Mouse (Mus musculus) neural tube, embryonic 14.5 days (tissue): ENCODE results near the gene 9830107B12Rik. TPM values are rescaled to one million over a fixed set of nuclear protein-coding genes. Genes with fewer than 3 reads are reported as not detected.

ENCODE experiments used
- ATAC-seq: fragments of 200-750 bp; cut with Nextera tagmentation; 2 replicates; pipeline ENCODE4 v1.8.0; 2017; ENCODE audit warnings: low read depth, mild to moderate bottlenecking, moderate TSS enrichment, moderate library complexity
- H3K27ac ChIP-seq: fragments of 300-500 bp; sonication (generic); 2 replicates; pipeline ENCODE4 v1.5.1; 2014; ENCODE audit warnings: low read depth, mild to moderate bottlenecking, control low read depth, low read length, moderate library complexity, mixed read lengths
- H3K27me3 ChIP-seq: fragments of 300-500 bp; sonication (generic); 2 replicates; pipeline ENCODE4 v1.6.1; 2014; ENCODE audit warnings: low read length; ENCODE audit not compliant: control insufficient read depth, insufficient read depth
- H3K36me3 ChIP-seq: fragments of 300-500 bp; sonication (generic); 2 replicates; pipeline ENCODE4 v1.6.1; 2014; ENCODE audit warnings: low read length, mixed read lengths; ENCODE audit not compliant: control insufficient read depth, insufficient read depth
- H3K4me1 ChIP-seq: fragments of 300-500 bp; sonication (generic); 2 replicates; pipeline ENCODE4 v1.6.1; 2014; ENCODE audit warnings: low read length; ENCODE audit not compliant: control insufficient read depth, insufficient read depth
- H3K4me2 ChIP-seq: fragments of 300-500 bp; sonication (generic); 2 replicates; pipeline ENCODE4 v1.6.1; 2014; ENCODE audit warnings: mild to moderate bottlenecking, low read depth, low read length, control low read depth
- H3K4me3 ChIP-seq: fragments of 300-500 bp; sonication (generic); 2 replicates; pipeline ENCODE4 v1.5.1; 2014; ENCODE audit warnings: low read depth, low read length, control low read depth, mixed read lengths
- H3K9ac ChIP-seq: fragments of 300-500 bp; sonication (generic); replicated peaks from 2 replicates; pipeline ENCODE4 v1.6.1; 2014; ENCODE audit warnings: low read depth, mild to moderate bottlenecking, control low read depth, low read length, mixed read lengths
- H3K9me3 ChIP-seq: fragments of 300-500 bp; sonication (generic); 2 replicates; pipeline ENCODE4 v1.6.1; 2016; ENCODE audit warnings: low read length; ENCODE audit not compliant: control insufficient read depth
- WGBS: fragments of 180-500 bp; shearing (Covaris S2); extraction: QIAGEN DNeasy Blood & Tissue Kit; methylation state at CpG from one replicate; pipeline ENCODE4 v1.1.7; 2014; 5-methylcytosine and 5-hydroxymethylcytosine counted together
- polyA plus RNA-seq: library from polyadenylated mRNA; unstranded; fragments of >200 nt; fragmentation: Nextera tagmentation; extraction: Ambion mirVana; gene quantifications from 2 replicates; pipeline ENCODE4 v1.2.1, GENCODE M21; 2014

Gene 9830107B12Rik
- polyA plus RNA-seq, 1 experiment from 2014 or later: not detected

- peak overlapping the region; percentile 39 for H3K4me2 ChIP-seq
- H3K27me3 ChIP-seq: peaks cover 44% of the 10 kb centered on the region
- peaks cover 24% of the 10 kb centered on the region; the same call in 1 of the 2 replicates for H3K4me1 ChIP-seq
- no peaks in the 10 kb centered on the region for H3K9me3 ChIP-seq
- ATAC-seq: no peak
- 1% methylated on average over 38 of the region's 41 CpGs for WGBS
- no peak overlapping the region for H3K27ac ChIP-seq
- H3K36me3 ChIP-seq: no peaks in the 10 kb centered on the region
- H3K4me3 ChIP-seq: peak overlapping the region; percentile 17; the same call in 1 of the 2 replicates
- no peak overlapping the region; the same call in 1 of the 2 replicates for H3K9ac ChIP-seq
These were observed 48.9 kb downstream of the 9830107B12Rik start for GRCm38 (mm10) chr17:48097011-48097742.

DNA sequence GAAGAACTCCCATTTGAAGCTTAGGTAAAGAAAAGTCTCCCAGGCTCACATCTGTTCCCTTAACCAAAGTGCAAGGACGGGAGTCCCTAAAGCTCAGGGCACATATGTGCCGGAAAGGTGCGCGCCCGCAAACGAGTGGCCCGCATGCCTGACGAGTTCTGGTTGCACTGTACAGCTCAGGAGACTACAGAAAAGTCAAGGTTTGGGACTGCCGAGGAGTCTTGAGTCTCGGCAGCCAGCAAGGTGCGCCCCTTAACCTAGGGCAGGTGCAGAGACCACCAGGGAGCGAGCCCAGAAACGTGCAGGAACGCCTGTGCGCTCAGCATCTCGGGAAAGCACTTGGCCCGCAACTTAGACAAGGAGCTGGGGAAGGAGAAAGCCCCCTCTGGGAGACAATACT is 49.7 kb downstream of the 9830107B12Rik start:
- H3K27ac ChIP-seq: no peak overlapping the region
- no peaks in the 10 kb centered on the region for H3K9me3 ChIP-seq
- 3% methylated on average over 17 of the region's 17 CpGs for WGBS
- H3K27me3 ChIP-seq: peaks cover 44% of the 10 kb centered on the region
- no peak overlapping the region for H3K4me3 ChIP-seq
- ATAC-seq: no peak
- no peak overlapping the region for H3K4me2 ChIP-seq
- peaks cover 24% of the 10 kb centered on the region; the same call in 1 of the 2 replicates for H3K4me1 ChIP-seq
- H3K9ac ChIP-seq: no peak overlapping the region
- no peaks in the 10 kb centered on the region for H3K36me3 ChIP-seq

- no peak overlapping the region for H3K9ac ChIP-seq
- peaks cover 24% of the 10 kb centered on the region; the same call in 1 of the 2 replicates for H3K4me1 ChIP-seq
- no peaks in the 10 kb centered on the region for H3K36me3 ChIP-seq
- peaks cover 44% of the 10 kb centered on the region for H3K27me3 ChIP-seq
- under 1% methylated on average over 26 of the region's 26 CpGs for WGBS
- peak overlapping the region; percentile 35; the same call in 1 of the 2 replicates for H3K4me2 ChIP-seq
- H3K27ac ChIP-seq: no peak overlapping the region
- peak overlapping the region; percentile 7; the same call in 1 of the 2 replicates for H3K4me3 ChIP-seq
- no peak for ATAC-seq
- H3K9me3 ChIP-seq: no peaks in the 10 kb centered on the region
These were observed 50.3 kb downstream of the 9830107B12Rik start for GRCm38 (mm10) chr17:48095718-48096121.

DNA sequence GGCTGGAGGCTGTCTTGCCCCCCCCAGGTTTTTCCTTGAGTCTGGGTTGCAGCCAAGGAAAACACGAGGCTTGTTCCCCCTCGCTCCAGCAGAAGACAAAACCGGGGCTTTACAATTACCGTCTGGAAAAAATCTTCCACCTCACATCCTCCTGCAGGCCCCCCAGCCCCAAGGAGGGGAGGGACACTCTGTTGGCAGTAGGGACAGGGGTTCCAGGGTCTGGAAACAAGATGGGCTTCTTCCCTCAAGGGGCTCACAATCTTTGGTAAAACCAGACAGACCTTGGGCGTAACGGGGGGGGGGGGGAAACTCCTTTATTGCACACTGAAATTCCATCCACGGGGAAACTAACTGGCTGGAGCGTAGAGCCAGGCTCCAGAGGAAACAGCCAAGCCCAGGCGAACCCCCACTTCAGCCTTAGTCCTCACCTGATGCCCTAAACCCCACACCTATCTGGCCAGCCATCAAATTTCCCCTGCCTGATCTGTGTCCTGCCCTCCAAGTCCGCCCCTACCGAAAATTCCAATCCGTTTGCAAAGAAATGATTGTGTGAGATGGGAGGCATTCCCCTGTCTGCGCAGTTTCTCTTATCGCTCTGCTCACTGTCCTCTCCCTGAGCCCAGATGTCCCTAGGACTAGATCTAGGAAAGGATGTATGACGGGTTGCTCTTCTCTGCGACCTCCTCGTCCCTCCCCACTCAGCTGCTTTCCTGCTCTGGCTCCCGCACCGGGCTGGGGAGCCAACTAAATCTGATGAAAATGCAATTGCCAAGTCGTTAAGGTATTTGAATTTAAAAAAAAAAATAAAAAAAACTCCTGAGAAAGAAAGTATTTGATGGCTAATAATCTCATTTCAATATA is 51.0 kb downstream of the 9830107B12Rik start:
- 8% methylated on average over 20 of the region's 20 CpGs for WGBS
- no peak overlapping the region for H3K27ac ChIP-seq
- no peak overlapping the region; the same call in 1 of the 2 replicates for H3K4me3 ChIP-seq
- H3K36me3 ChIP-seq: no peaks in the 10 kb centered on the region
- no peak overlapping the region for H3K9ac ChIP-seq
- peaks cover 42% of the 10 kb centered on the region for H3K27me3 ChIP-seq
- H3K9me3 ChIP-seq: no peaks in the 10 kb centered on the region
- peaks cover 24% of the 10 kb centered on the region; the same call in 1 of the 2 replicates for H3K4me1 ChIP-seq
- peak overlapping the region; percentile 35; the same call in 1 of the 2 replicates for H3K4me2 ChIP-seq
- no peak for ATAC-seq

DNA sequence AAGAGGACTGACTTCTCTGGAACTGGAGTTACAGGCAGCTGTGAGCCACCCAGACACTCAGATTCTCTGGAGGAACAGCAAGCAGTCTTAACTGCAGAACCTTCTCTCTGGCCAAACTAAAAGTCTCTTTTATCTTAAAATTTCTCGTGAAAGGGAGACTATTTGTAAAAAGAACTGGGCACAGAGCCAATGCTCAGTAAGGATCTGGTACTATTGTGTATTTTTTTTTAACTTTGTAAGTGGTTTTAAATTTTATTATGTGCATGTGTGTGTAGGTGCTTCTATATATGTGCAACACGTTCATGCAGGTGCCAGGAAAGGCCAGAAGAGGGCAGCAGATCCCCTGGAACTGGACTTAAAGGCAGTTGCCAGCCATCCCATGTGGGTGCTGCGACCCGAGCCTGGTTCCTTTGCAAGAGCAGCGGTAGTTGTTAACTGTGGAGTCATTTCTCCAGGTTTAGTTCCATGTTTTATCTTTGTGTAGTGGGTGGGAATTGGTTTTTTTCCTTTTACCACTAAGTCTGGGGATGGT is 52.7 kb downstream of the 9830107B12Rik start:
- H3K27me3 ChIP-seq: peaks cover 29% of the 10 kb centered on the region
- no peak overlapping the region for H3K27ac ChIP-seq
- H3K9me3 ChIP-seq: no peaks in the 10 kb centered on the region
- no peak overlapping the region for H3K4me3 ChIP-seq
- H3K4me1 ChIP-seq: peaks cover 22% of the 10 kb centered on the region; the same call in 1 of the 2 replicates
- H3K4me2 ChIP-seq: no peak overlapping the region
- ATAC-seq: no peak
- 75% methylated on average over 5 of the region's 5 CpGs for WGBS
- no peak overlapping the region for H3K9ac ChIP-seq
- no peaks in the 10 kb centered on the region for H3K36me3 ChIP-seq

GRCm38 (mm10) chr17:48090305-48090704 is 55.8 kb downstream of the 9830107B12Rik start:
- Histone ChIP-seq H3K4me3 (no peak overlapping the region), H3K9me3 (no peaks in the 10 kb centered on the region), H3K4me1 (no peaks in the 10 kb centered on the region), H3K27ac (no peak overlapping the region), H3K36me3 (no peaks in the 10 kb centered on the region), H3K27me3 (peaks cover 8% of the 10 kb centered on the region), H3K4me2 (no peak overlapping the region), H3K9ac (no peak overlapping the region)
- no peak for ATAC-seq
- WGBS: 40% methylated on average over 12 of the region's 12 CpGs

DNA sequence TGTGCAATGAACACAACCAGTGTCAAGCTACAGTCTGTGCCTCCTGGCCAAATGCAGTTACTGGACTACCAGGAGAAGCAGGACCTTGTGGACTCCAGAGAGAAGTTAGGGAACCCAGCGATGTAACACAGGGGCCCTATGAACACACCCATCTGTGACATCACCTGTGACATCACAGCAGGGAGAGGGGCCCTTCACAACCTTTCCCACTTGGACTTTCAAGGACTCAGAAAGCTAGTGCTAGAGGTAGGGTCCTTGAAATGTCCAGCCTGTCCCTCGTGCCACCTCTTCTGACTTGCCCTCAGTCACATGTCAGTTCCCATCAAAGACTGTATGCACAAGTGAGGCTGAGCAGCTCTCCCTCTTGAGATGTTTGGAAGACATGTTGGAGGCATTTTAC is 56.6 kb downstream of the 9830107B12Rik start:
- ATAC-seq: no peak
- Histone ChIP-seq H3K4me3 (no peak overlapping the region), H3K27me3 (peaks cover 4% of the 10 kb centered on the region), H3K9ac (no peak overlapping the region), H3K27ac (no peak overlapping the region), H3K4me2 (no peak overlapping the region), H3K9me3 (no peaks in the 10 kb centered on the region), H3K4me1 (no peaks in the 10 kb centered on the region), H3K36me3 (no peaks in the 10 kb centered on the region)
- WGBS: 87% methylated on average over 2 of the region's 2 CpGs

GRCm38 (mm10) chr17:48089019-48089418 is 57.0 kb downstream of the 9830107B12Rik start, which contains the start of gene 1700067P10Rik:
Gene 1700067P10Rik (plus strand): TSS chr17:48089319.
- H3K9me3 ChIP-seq: no peaks in the 10 kb centered on the region
- no peak within 1 kb of the TSS for H3K4me2 ChIP-seq
- no peak within 1 kb of the TSS for H3K9ac ChIP-seq
- no peak within 1 kb of the TSS for H3K4me3 ChIP-seq
- H3K36me3 ChIP-seq: no peaks in the 10 kb centered on the region
- H3K27ac ChIP-seq: no peak within 1 kb of the TSS
- no peaks in the 10 kb centered on the region for H3K4me1 ChIP-seq
- no peak for ATAC-seq
- H3K27me3 ChIP-seq: no peaks in the 10 kb centered on the region; the same call in 1 of the 2 replicates
